8 mouse cellular contexts compared by ENCODE assay signal in genomic region chr2:135007134-135007533, GRCm38 (mm10).
DNase-seq lines count a peak whose midpoint lies in the region; ATAC-seq and TF ChIP-seq lines count a peak whose summit lies in the region.

No protein-coding gene starts in this region.

- peak; percentile 15 to 22 for DNase-seq in cerebellum, adult 18-20 months
- no peak for DNase-seq in cerebellum, adult 9-10 months
- DNase-seq in layer of hippocampus, adult 2 months (ENCODE audit: low spot score in 2 of 2): no peak
- no peak for DNase-seq in layer of hippocampus, adult 8-10 months (ENCODE audit: low spot score in 2 of 2)
- DNase-seq in A20 (ENCODE audit: low read depth, low spot score) (peak; percentile 6), adipocyte (ENCODE audit: low spot score) (no peak)
- DNase-seq in urinary bladder, postnatal 36 days (ENCODE audit: low spot score in 2 of 2): no peak

- no peak overlapping the region for H3K4me3 ChIP-seq in layer of hippocampus, adult 2 months

- ATAC-seq in common myeloid progenitor, adult 5-6 weeks (replicated peaks; ENCODE audit: low read depth, poor library complexity, severe bottlenecking): peak; percentile 73; the same call in 1 of the 2 replicates

- TF ChIP-seq CTCF in layer of hippocampus, adult 2 months (conservative IDR thresholded peaks at IDR 0.05): peak; percentile 77

- H3K27ac ChIP-seq in layer of hippocampus, adult 2 months: no peak overlapping the region

Comparison
In these comparisons a context has a peak if more than half of its experiments do, and no peak if none do; other contexts are left out.
1. DNase-seq: peak in cerebellum, adult 18-20 months (2 of 2) and A20 (single experiment); none in cerebellum, adult 9-10 months (single experiment), layer of hippocampus, adult 2 months (0 of 2), layer of hippocampus, adult 8-10 months (0 of 2), adipocyte (single experiment) and urinary bladder, postnatal 36 days (0 of 2).